Mouse (Mus musculus): ENCODE data around the gene Wt1. TPM values are rescaled to one million over a fixed set of nuclear protein-coding genes. Genes with fewer than 3 reads are reported as not detected.

Wt1 gene
- polyA plus RNA-seq, 1 experiment = 18.5 TPM

DNA sequence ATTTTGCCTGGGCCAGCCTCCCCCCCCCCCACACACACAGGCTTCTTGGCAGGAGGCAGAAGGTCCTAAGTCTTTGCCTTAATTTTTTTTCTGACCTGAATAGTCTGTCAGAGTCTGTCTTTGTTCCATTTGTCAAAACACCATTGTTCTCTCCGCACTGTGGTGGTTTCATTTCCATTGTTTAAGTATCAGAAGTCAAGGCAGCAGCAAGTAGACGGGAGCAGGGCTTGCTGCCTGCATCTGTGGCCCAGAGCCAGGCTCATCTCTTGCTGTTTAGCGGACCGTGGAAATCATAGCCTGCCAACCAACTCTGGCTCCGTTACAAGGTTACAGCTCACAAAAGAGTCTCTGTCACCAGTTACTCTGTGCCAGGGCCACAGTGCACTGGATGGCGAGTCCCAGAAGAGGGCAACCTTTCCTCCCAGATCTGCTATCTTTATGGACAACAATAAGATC lies 17.6 kb upstream of the Wt1 start:
- 47% methylated on average over 6 of the region's 6 CpGs for WGBS
- Histone ChIP-seq H3K4me3 (ENCODE audit: extremely low read depth, insufficient read depth, insufficient read length) (no peak overlapping the region), H3K27me3 (ENCODE audit: control insufficient read depth, insufficient read depth, low read length) (no peaks in the 10 kb centered on the region), H3K4me1 (ENCODE audit: control insufficient read depth, insufficient read depth, insufficient read length) (no peaks in the 10 kb centered on the region), H3K36me3 (ENCODE audit: control insufficient read depth, insufficient read depth, low read length) (no peaks in the 10 kb centered on the region), H3K27ac (ENCODE audit: insufficient read depth, low read length) (no peak overlapping the region)
- DNase-seq (ENCODE audit: low read depth in 1 of 2, low spot score in 2 of 2) = no peak
- TF ChIP-seq POLR2A (IDR thresholded peaks at IDR 0.05; ENCODE audit: low read depth, low read length) = no peak
- TF ChIP-seq CTCF (IDR thresholded peaks at IDR 0.05; ENCODE audit: extremely low read depth, insufficient read depth, insufficient read length, insufficient replicate concordance) = no peak

GRCm38 (mm10) chr2:105114074-105114473 lies 12.3 kb upstream of the Wt1 start:
- H3K4me3 ChIP-seq (ENCODE audit: extremely low read depth, insufficient read depth, insufficient read length) = no peak overlapping the region
- DNase-seq (ENCODE audit: low read depth in 1 of 2, low spot score in 2 of 2) = no peak
- H3K27ac ChIP-seq (ENCODE audit: insufficient read depth, low read length) = no peak overlapping the region
- H3K27me3 ChIP-seq (ENCODE audit: control insufficient read depth, insufficient read depth, low read length) = 0 out of 2 replicates have a peak, but pooled peaks cover 1% of the 10 kb centered on the region
- no peaks in the 10 kb centered on the region for H3K4me1 ChIP-seq (ENCODE audit: control insufficient read depth, insufficient read depth, insufficient read length)
- H3K36me3 ChIP-seq (ENCODE audit: control insufficient read depth, insufficient read depth, low read length) = no peaks in the 10 kb centered on the region
- TF ChIP-seq CTCF (IDR thresholded peaks at IDR 0.05; ENCODE audit: extremely low read depth, insufficient read depth, insufficient read length, insufficient replicate concordance) (no peak), POLR2A (IDR thresholded peaks at IDR 0.05; ENCODE audit: low read depth, low read length) (no peak)
- 28% methylated on average over 9 of the region's 9 CpGs for WGBS

DNA sequence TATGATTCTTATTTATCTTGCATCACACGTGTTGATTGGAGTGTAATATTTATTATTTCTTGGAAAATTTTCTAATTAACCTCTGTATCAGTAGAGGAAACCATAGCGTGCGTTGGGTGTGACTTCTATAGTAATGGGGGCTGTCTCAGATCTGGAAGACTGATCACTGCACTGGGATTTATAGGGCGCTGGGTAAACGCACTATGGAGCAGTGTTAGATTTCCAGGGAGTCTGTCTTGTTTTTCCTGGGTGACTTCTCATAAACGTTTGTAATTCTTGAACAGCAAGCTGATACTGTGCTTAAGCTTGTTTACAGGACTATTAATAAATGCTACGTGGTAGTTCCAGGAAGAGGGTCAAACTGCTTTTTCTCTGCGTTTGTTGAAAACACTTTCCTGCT lies 8.7 kb upstream of the Wt1 start:
- no peaks in the 10 kb centered on the region for H3K36me3 ChIP-seq (ENCODE audit: control insufficient read depth, insufficient read depth, low read length)
- no peak for DNase-seq (ENCODE audit: low read depth in 1 of 2, low spot score in 2 of 2)
- TF ChIP-seq POLR2A (IDR thresholded peaks at IDR 0.05; ENCODE audit: low read depth, low read length) (no peak), CTCF (IDR thresholded peaks at IDR 0.05; ENCODE audit: extremely low read depth, insufficient read depth, insufficient read length, insufficient replicate concordance) (no peak)

DNA sequence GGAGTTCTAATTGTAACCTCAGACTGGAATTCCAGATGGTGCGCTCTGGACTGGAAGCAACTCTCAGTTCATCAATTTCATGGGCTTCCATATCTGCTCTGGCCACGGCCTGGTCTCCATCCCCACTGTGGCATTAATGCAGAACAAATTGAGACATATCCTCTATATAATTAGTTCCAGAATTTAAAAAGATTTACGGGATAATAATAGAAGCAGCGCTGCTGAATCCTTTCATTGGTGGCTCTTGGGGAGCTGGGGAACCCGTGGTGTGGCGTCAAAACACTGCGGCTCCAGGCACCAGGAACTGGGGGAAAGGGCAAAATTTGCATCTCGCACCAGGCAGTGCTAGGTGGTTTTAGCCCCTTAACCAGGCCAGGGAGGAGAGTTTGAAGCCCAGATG lies 4.1 kb upstream of the Wt1 start:
- no peak for DNase-seq (ENCODE audit: low read depth in 1 of 2, low spot score in 2 of 2)
- peaks cover 18% of the 10 kb centered on the region for H3K27me3 ChIP-seq (ENCODE audit: control insufficient read depth, insufficient read depth, low read length)
- H3K27ac ChIP-seq (ENCODE audit: insufficient read depth, low read length) = no peak overlapping the region
- no peaks in the 10 kb centered on the region for H3K36me3 ChIP-seq (ENCODE audit: control insufficient read depth, insufficient read depth, low read length)
- no peak overlapping the region for H3K4me3 ChIP-seq (ENCODE audit: extremely low read depth, insufficient read depth, insufficient read length)
- WGBS = 16% methylated on average over 8 of the region's 8 CpGs
- TF ChIP-seq POLR2A (IDR thresholded peaks at IDR 0.05; ENCODE audit: low read depth, low read length) (no peak), CTCF (IDR thresholded peaks at IDR 0.05; ENCODE audit: extremely low read depth, insufficient read depth, insufficient read length, insufficient replicate concordance) (no peak)
- no peaks in the 10 kb centered on the region for H3K4me1 ChIP-seq (ENCODE audit: control insufficient read depth, insufficient read depth, insufficient read length)

More for the DNA sequence above, 8.7 kb upstream of the Wt1 start:
- no peak overlapping the region for H3K4me3 ChIP-seq (ENCODE audit: extremely low read depth, insufficient read depth, insufficient read length)
- H3K27me3 ChIP-seq (ENCODE audit: control insufficient read depth, insufficient read depth, low read length) = peaks cover 2% of the 10 kb centered on the region; the same call in 1 of the 2 replicates
- WGBS = 60% methylated on average over 8 of the region's 8 CpGs
- H3K4me1 ChIP-seq (ENCODE audit: control insufficient read depth, insufficient read depth, insufficient read length) = no peaks in the 10 kb centered on the region
- no peak overlapping the region for H3K27ac ChIP-seq (ENCODE audit: insufficient read depth, low read length)

DNA sequence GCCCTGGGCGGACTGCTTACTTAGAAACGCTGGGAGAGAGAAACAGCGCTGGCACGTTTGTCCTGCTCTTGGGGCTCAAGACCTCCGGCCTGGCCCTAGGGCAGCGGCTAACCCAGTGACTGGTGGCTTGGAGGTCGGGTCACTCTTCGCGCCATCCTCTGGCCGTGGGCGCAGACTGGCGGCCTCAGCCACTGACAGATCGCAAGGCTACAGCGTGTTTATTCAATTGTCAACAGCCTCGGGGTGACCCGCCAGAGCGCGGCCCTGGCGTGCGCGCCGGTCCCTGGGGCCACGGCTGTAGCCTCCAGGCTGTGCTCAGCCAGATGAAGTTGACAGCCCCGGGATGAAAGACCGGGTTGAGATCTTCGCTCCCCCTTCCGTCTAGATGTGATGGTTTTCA lies 3.4 kb upstream of the Wt1 start:
- H3K4me1 ChIP-seq (ENCODE audit: control insufficient read depth, insufficient read depth, insufficient read length) = no peaks in the 10 kb centered on the region
- TF ChIP-seq POLR2A (IDR thresholded peaks at IDR 0.05; ENCODE audit: low read depth, low read length) (no peak), CTCF (IDR thresholded peaks at IDR 0.05; ENCODE audit: extremely low read depth, insufficient read depth, insufficient read length, insufficient replicate concordance) (no peak)
- DNase-seq (ENCODE audit: low read depth in 1 of 2, low spot score in 2 of 2) = no peak
- no peak overlapping the region for H3K4me3 ChIP-seq (ENCODE audit: extremely low read depth, insufficient read depth, insufficient read length)
- no peaks in the 10 kb centered on the region for H3K36me3 ChIP-seq (ENCODE audit: control insufficient read depth, insufficient read depth, low read length)
- peak overlapping the region; percentile 39; the same call in 1 of the 2 replicates for H3K27ac ChIP-seq (ENCODE audit: insufficient read depth, low read length)
- 5% methylated on average over 27 of the region's 27 CpGs for WGBS
- H3K27me3 ChIP-seq (ENCODE audit: control insufficient read depth, insufficient read depth, low read length) = peaks cover 22% of the 10 kb centered on the region

- H3K36me3 ChIP-seq (ENCODE audit: control insufficient read depth, insufficient read depth, low read length) = no peaks in the 10 kb centered on the region
- no peak overlapping the region for H3K4me3 ChIP-seq (ENCODE audit: extremely low read depth, insufficient read depth, insufficient read length)
- peak overlapping the region; percentile 2; the same call in 1 of the 2 replicates for H3K27ac ChIP-seq (ENCODE audit: insufficient read depth, low read length)
- no peak for TF ChIP-seq POLR2A (IDR thresholded peaks at IDR 0.05; ENCODE audit: low read depth, low read length)
- TF ChIP-seq CTCF (IDR thresholded peaks at IDR 0.05; ENCODE audit: extremely low read depth, insufficient read depth, insufficient read length, insufficient replicate concordance) = no peak
- no peaks in the 10 kb centered on the region for H3K4me1 ChIP-seq (ENCODE audit: control insufficient read depth, insufficient read depth, insufficient read length)
- WGBS = 8% methylated on average over 8 of the region's 8 CpGs
- H3K27me3 ChIP-seq (ENCODE audit: control insufficient read depth, insufficient read depth, low read length) = peaks cover 26% of the 10 kb centered on the region
- DNase-seq (ENCODE audit: low read depth in 1 of 2, low spot score in 2 of 2) = no peak
These were observed 2.9 kb upstream of the Wt1 start for GRCm38 (mm10) chr2:105123431-105123830.

GRCm38 (mm10) chr2:105123881-105124280 lies 2.4 kb upstream of the Wt1 start:
- H3K27ac ChIP-seq (ENCODE audit: insufficient read depth, low read length) = peak overlapping the region; percentile 2; the same call in 1 of the 2 replicates
- no peak overlapping the region for H3K4me3 ChIP-seq (ENCODE audit: extremely low read depth, insufficient read depth, insufficient read length)
- no peaks in the 10 kb centered on the region for H3K4me1 ChIP-seq (ENCODE audit: control insufficient read depth, insufficient read depth, insufficient read length)
- DNase-seq (ENCODE audit: low read depth in 1 of 2, low spot score in 2 of 2) = no peak
- no peaks in the 10 kb centered on the region for H3K36me3 ChIP-seq (ENCODE audit: control insufficient read depth, insufficient read depth, low read length)
- peaks cover 27% of the 10 kb centered on the region for H3K27me3 ChIP-seq (ENCODE audit: control insufficient read depth, insufficient read depth, low read length)
- no peak for TF ChIP-seq POLR2A (IDR thresholded peaks at IDR 0.05; ENCODE audit: low read depth, low read length)
- TF ChIP-seq CTCF (IDR thresholded peaks at IDR 0.05; ENCODE audit: extremely low read depth, insufficient read depth, insufficient read length, insufficient replicate concordance) = no peak
- WGBS = 8% methylated on average over 9 of the region's 9 CpGs
